Mouse (Mus musculus) embryonic facial prominence, embryonic 12.5 days (tissue): ENCODE results near the gene Pik3ap1. TPM values are rescaled to one million over a fixed set of nuclear protein-coding genes. Genes with fewer than 3 reads are reported as not detected.

Source experiments
- ATAC-seq: fragments of 200-750 bp; cut with Nextera tagmentation; 2 replicates; pipeline ENCODE4 v1.8.0; 2017; ENCODE audit not compliant: insufficient number of reproducible peaks, insufficient read depth, low FRiP score, low TSS enrichment
- H3K27ac ChIP-seq: fragments of 300-500 bp; sonication (generic); 2 replicates; pipeline ENCODE4 v1.5.1; 2016; ENCODE audit warnings: mild to moderate bottlenecking
- H3K27me3 ChIP-seq: fragments of 300-500 bp; sonication (generic); 2 replicates; pipeline ENCODE4 v1.6.1; 2016; ENCODE audit warnings: mild to moderate bottlenecking, moderate library complexity
- H3K36me3 ChIP-seq: fragments of 300-500 bp; sonication (generic); 2 replicates; pipeline ENCODE4 v1.6.1; 2016; ENCODE audit warnings: mild to moderate bottlenecking
- H3K4me1 ChIP-seq: fragments of 300-500 bp; sonication (generic); 2 replicates; pipeline ENCODE4 v1.6.1; 2016
- H3K4me2 ChIP-seq: fragments of 300-500 bp; sonication (generic); replicated peaks from 2 replicates; pipeline ENCODE4 v1.6.1; 2016; ENCODE audit warnings: mild to moderate bottlenecking, moderate library complexity
- H3K4me3 ChIP-seq: fragments of 300-500 bp; sonication (generic); 2 replicates; pipeline ENCODE4 v1.5.1; 2016; ENCODE audit warnings: mild to moderate bottlenecking
- H3K9ac ChIP-seq: fragments of 300-500 bp; sonication (generic); 2 replicates; pipeline ENCODE4 v1.6.1; 2016; ENCODE audit warnings: mild to moderate bottlenecking, moderate library complexity
- H3K9me3 ChIP-seq: fragments of 300-500 bp; sonication (generic); 2 replicates; pipeline ENCODE4 v1.6.1; 2016; ENCODE audit warnings: mild to moderate bottlenecking, moderate library complexity
- WGBS: fragments of 180-500 bp; shearing (Covaris S2); methylation state at CpG from one replicate; pipeline ENCODE4 v1.1.7; 2016; 5-methylcytosine and 5-hydroxymethylcytosine counted together
- polyA plus RNA-seq: library from polyadenylated mRNA; unstranded; fragments of >200 nt; fragmentation: Nextera tagmentation; extraction: Ambion mirVana; gene quantifications from 2 replicates; pipeline ENCODE4 v1.2.1, GENCODE M21; 2016

Pik3ap1 gene
- polyA plus RNA-seq, 1 experiment from 2014 or later = 2.9 TPM

- H3K9me3 ChIP-seq = no peaks in the 10 kb centered on the region
- ATAC-seq = no peak
- H3K27me3 ChIP-seq = no peaks in the 10 kb centered on the region
- no peak overlapping the region for H3K9ac ChIP-seq
- no peak overlapping the region for H3K27ac ChIP-seq
- H3K4me3 ChIP-seq = no peak overlapping the region
- H3K4me2 ChIP-seq = no peak overlapping the region
- peaks cover 12% of the 10 kb centered on the region for H3K4me1 ChIP-seq
- H3K36me3 ChIP-seq = no peaks in the 10 kb centered on the region
- WGBS = 55% methylated on average over 8 of the region's 8 CpGs
Observed at GRCm38 (mm10) chr19:41266251-41266901, 118.5 kb downstream of the Pik3ap1 start.

GRCm38 (mm10) chr19:41264331-41264799, 120.5 kb downstream of the Pik3ap1 start:
- Histone ChIP-seq H3K36me3 (no peaks in the 10 kb centered on the region), H3K27me3 (no peaks in the 10 kb centered on the region), H3K27ac (peak overlapping the region; percentile 97), H3K9me3 (no peaks in the 10 kb centered on the region), H3K4me3 (peak overlapping the region; percentile 88), H3K4me2 (peak overlapping the region; percentile 69), H3K9ac (peak overlapping the region; percentile 97), H3K4me1 (peaks cover 13% of the 10 kb centered on the region)
- 36% methylated on average over 13 of the region's 13 CpGs for WGBS
- ATAC-seq = no peak

DNA sequence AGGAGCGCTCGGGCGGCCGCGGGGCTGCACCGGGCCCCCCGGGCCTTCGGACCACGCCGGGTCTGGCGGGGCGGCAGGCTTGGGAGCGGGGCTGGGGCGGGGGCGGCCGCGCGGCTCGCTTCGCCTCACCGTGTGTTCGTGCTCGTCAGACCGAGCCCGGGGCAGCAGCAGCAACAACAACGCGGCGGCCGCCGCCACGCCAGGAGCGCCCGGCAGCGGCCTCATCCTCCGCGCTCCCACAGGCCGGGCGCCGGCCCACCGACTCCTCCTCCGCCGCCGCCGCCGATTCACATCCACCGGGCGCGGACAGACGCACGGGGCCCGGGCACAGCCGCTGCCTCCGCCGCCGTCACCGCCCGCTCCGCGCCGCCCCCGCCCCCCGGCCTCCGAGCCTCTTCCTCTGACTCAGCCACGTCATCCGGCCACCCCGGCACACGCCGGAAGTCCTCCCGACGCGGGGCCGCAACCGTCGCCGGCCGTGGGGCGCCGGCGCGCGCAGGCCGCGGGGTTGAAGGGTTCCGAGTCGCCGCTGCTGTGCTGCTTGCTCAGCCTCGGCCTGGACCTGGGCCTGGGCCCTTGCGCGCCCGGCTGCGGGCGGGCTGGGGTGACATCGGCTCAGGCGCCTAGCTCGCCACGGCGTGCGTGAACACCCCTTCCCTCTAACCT, 121.1 kb downstream of the Pik3ap1 start, which contains the start of gene Tm9sf3:
Gene Tm9sf3 (minus strand): TSS at position 368 of the 666 bp plus-strand sequence.
- Histone ChIP-seq H3K27me3 (no peaks in the 10 kb centered on the region), H3K4me2 (peak within 1 kb of the TSS; percentile 69), H3K36me3 (no peaks in the 10 kb centered on the region), H3K4me1 (peaks cover 13% of the 10 kb centered on the region), H3K9me3 (no peaks in the 10 kb centered on the region), H3K4me3 (peak within 1 kb of the TSS; percentile 88), H3K27ac (peak within 1 kb of the TSS; percentile 97), H3K9ac (peak within 1 kb of the TSS; percentile 97)
- peak; percentile 65 for ATAC-seq
- under 1% methylated on average over 83 of the region's 98 CpGs for WGBS

- Histone ChIP-seq H3K36me3 (no peaks in the 10 kb centered on the region), H3K27me3 (no peaks in the 10 kb centered on the region), H3K9ac (peak overlapping the region; percentile 97), H3K4me3 (peak overlapping the region; percentile 88), H3K9me3 (no peaks in the 10 kb centered on the region), H3K4me2 (peak overlapping the region; percentile 69), H3K4me1 (peaks cover 14% of the 10 kb centered on the region), H3K27ac (peak overlapping the region; percentile 97)
- 5% methylated on average over 51 of the region's 51 CpGs for whole genome bisulfite sequencing
- ATAC-seq = peak; percentile 79
Observed at GRCm38 (mm10) chr19:41262712-41263629, 121.9 kb downstream of the Pik3ap1 start.

DNA sequence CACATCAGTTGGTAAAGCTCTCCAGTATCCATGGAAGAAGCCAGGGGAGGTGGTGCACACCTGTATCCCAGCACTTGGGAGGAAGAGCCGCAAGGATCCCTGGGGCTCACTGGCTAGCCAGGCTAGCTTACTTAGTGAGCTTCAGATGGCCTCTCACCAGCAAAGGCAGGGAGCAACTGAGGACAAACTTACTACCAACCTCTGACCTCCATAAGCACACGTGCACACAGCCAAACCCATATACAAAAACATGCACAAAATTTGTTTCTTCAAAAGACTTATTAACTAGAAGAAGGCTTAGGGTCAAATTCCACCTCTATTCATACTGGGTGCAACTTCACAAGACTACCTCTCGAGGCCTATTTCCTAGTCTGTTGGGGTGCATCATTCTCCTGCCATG, 124.2 kb downstream of the Pik3ap1 start:
- no peak for ATAC-seq
- H3K36me3 ChIP-seq = no peaks in the 10 kb centered on the region
- peaks cover 16% of the 10 kb centered on the region for H3K4me1 ChIP-seq
- WGBS = 83% methylated on average over 3 of the region's 3 CpGs
- no peak overlapping the region for H3K27ac ChIP-seq
- no peaks in the 10 kb centered on the region for H3K9me3 ChIP-seq
- no peak overlapping the region for H3K9ac ChIP-seq
- no peaks in the 10 kb centered on the region for H3K27me3 ChIP-seq
- H3K4me3 ChIP-seq = no peak overlapping the region
- no peak overlapping the region for H3K4me2 ChIP-seq

DNA sequence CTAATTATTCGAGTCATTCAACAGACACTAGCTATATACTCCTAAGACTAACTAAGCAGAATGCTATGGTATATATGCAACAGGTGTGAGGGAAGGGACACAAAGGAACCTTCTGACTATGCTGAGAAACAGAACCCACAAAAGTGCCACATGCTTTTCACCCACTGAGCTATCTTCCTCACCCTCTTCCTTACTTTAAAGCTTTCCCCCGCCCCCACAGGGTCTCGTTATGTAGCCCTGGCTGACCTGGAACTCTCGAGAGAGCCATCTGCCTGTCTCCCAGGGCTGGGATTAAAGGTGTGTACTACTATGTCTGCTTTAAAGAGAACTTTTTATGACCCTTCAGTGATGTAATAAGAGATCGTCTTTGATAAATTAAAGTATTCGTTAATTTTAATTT, 125.6 kb downstream of the Pik3ap1 start:
- H3K9me3 ChIP-seq = no peaks in the 10 kb centered on the region
- peaks cover 11% of the 10 kb centered on the region for H3K4me1 ChIP-seq
- H3K4me3 ChIP-seq = no peak overlapping the region
- H3K36me3 ChIP-seq = no peaks in the 10 kb centered on the region
- H3K27ac ChIP-seq = no peak overlapping the region
- no peaks in the 10 kb centered on the region for H3K27me3 ChIP-seq
- ATAC-seq = no peak
- 82% methylated on average over 6 of the region's 6 CpGs for WGBS
- no peak overlapping the region for H3K4me2 ChIP-seq
- H3K9ac ChIP-seq = no peak overlapping the region

GRCm38 (mm10) chr19:41258707-41259106, 126.2 kb downstream of the Pik3ap1 start:
- Histone ChIP-seq H3K4me3 (no peak overlapping the region), H3K9me3 (no peaks in the 10 kb centered on the region), H3K27me3 (no peaks in the 10 kb centered on the region), H3K9ac (no peak overlapping the region), H3K4me1 (peaks cover 11% of the 10 kb centered on the region), H3K36me3 (no peaks in the 10 kb centered on the region), H3K4me2 (no peak overlapping the region), H3K27ac (no peak overlapping the region)
- ATAC-seq = no peak
- WGBS = 30% methylated on average over 2 of the region's 2 CpGs

DNA sequence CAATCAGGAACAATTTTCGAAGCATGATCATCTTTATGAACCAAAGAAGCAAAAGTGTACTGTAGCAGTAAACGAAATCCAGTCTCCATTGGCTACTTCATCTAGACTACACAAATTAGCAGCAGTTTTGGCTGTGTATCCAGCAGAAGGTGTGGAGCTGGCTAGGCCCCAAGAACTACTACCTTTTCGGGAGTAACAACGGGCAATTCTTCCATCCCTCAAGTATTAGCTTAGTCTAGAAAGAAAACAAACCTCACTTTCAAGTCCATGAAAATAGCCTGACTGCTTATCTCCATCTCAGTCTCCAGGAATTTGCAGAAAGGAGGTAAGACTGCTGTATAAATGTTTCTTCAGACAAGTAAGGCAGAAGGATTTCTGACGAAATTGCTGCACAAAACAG, 130.3 kb downstream of the Pik3ap1 start:
- Histone ChIP-seq H3K9ac (no peak overlapping the region), H3K9me3 (no peaks in the 10 kb centered on the region), H3K4me1 (peaks cover 3% of the 10 kb centered on the region; the same call in 1 of the 2 replicates), H3K36me3 (0 out of 2 replicates have a peak, but pooled peaks cover 7% of the 10 kb centered on the region), H3K4me2 (no peak overlapping the region), H3K27ac (no peak overlapping the region), H3K4me3 (no peak overlapping the region), H3K27me3 (no peaks in the 10 kb centered on the region)
- no peak for ATAC-seq
- WGBS = 88% methylated on average over 5 of the region's 5 CpGs

- H3K27ac ChIP-seq = no peak overlapping the region
- no peaks in the 10 kb centered on the region for H3K27me3 ChIP-seq
- H3K9me3 ChIP-seq = no peaks in the 10 kb centered on the region
- peaks cover 17% of the 10 kb centered on the region for H3K36me3 ChIP-seq
- no peak overlapping the region for H3K9ac ChIP-seq
- no peaks in the 10 kb centered on the region for H3K4me1 ChIP-seq
- ATAC-seq = no peak
- no peak overlapping the region for H3K4me3 ChIP-seq
- no peak overlapping the region for H3K4me2 ChIP-seq
- 61% methylated on average over 4 of the region's 4 CpGs for WGBS
Observed at GRCm38 (mm10) chr19:41248968-41249367, 135.9 kb downstream of the Pik3ap1 start.

DNA sequence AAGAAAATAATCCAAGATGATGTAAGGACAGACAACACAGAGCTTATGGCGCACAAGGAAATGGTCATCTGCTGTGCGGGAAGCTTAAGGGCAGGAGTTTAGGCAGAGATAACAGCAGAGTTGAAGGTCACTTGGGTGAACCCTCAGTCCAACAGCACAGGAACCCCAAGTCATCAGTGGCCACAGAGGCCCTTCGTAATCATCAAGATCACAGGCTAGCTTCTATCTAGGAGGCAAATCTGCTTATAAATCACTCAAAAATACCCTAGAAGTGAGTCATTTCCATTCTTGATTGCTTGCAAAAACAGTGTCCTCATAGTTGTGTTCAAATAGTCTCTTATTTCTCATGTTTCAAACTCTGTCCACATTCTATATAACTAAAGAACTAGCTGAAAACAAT, 136.6 kb downstream of the Pik3ap1 start:
- no peaks in the 10 kb centered on the region for H3K9me3 ChIP-seq
- no peak overlapping the region for H3K4me2 ChIP-seq
- H3K36me3 ChIP-seq = peaks cover 20% of the 10 kb centered on the region
- H3K27me3 ChIP-seq = no peaks in the 10 kb centered on the region
- 98% methylated on average over 3 of the region's 3 CpGs for WGBS
- H3K9ac ChIP-seq = no peak overlapping the region
- H3K4me3 ChIP-seq = no peak overlapping the region
- no peak for ATAC-seq
- H3K27ac ChIP-seq = no peak overlapping the region
- no peaks in the 10 kb centered on the region for H3K4me1 ChIP-seq

- H3K4me1 ChIP-seq = no peaks in the 10 kb centered on the region
- no peaks in the 10 kb centered on the region for H3K9me3 ChIP-seq
- H3K9ac ChIP-seq = no peak overlapping the region
- H3K27ac ChIP-seq = no peak overlapping the region
- WGBS = 88% methylated on average over 4 of the region's 4 CpGs
- ATAC-seq = no peak
- no peak overlapping the region for H3K4me3 ChIP-seq
- no peaks in the 10 kb centered on the region for H3K27me3 ChIP-seq
- peaks cover 34% of the 10 kb centered on the region for H3K36me3 ChIP-seq
- H3K4me2 ChIP-seq = no peak overlapping the region
Observed at GRCm38 (mm10) chr19:41246271-41246670, 138.6 kb downstream of the Pik3ap1 start.
